Mouse (Mus musculus) midbrain, embryonic 10.5 days (tissue): ENCODE results near the gene Ankrd27. TPM values are rescaled to one million over a fixed set of nuclear protein-coding genes. Genes with fewer than 3 reads are reported as not detected.

Experiments
- DNase-seq: peaks from one replicate; pipeline ENCODE4 v3.0.0-alpha.2; 2017; ENCODE audit warnings: low spot score
- H3K27ac ChIP-seq: fragments of 300-500 bp; sonication (generic); replicated peaks from 2 replicates; pipeline ENCODE4 v1.5.1; 2016; ENCODE audit warnings: mild to moderate bottlenecking
- H3K27me3 ChIP-seq: fragments of 300-500 bp; sonication (generic); 2 replicates; pipeline ENCODE4 v1.6.1; 2016; ENCODE audit warnings: low read depth, mild to moderate bottlenecking; ENCODE audit not compliant: poor library complexity, severe bottlenecking
- H3K36me3 ChIP-seq: fragments of 300-500 bp; sonication (generic); 2 replicates; pipeline ENCODE4 v1.6.1; 2016; ENCODE audit warnings: mild to moderate bottlenecking, moderate library complexity
- H3K4me1 ChIP-seq: fragments of 300-500 bp; sonication (generic); 2 replicates; pipeline ENCODE4 v1.6.1; 2016
- H3K4me3 ChIP-seq: fragments of 300-500 bp; sonication (generic); 2 replicates; pipeline ENCODE4 v1.5.1; 2016; ENCODE audit warnings: mild to moderate bottlenecking, moderate library complexity
- H3K9me3 ChIP-seq: fragments of 300-500 bp; sonication (generic); replicated peaks from 2 replicates; pipeline ENCODE4 v1.6.1; 2016; ENCODE audit warnings: mild to moderate bottlenecking
- WGBS: fragments of 180-500 bp; shearing (Covaris S2); methylation state at CpG from one replicate; pipeline ENCODE4 v1.1.7; 2016; 5-methylcytosine and 5-hydroxymethylcytosine counted together
- polyA plus RNA-seq: library from polyadenylated mRNA; unstranded; fragments of >200 nt; fragmentation: Nextera tagmentation; extraction: Ambion mirVana; gene quantifications from 2 replicates; pipeline ENCODE4 v1.2.1, GENCODE M21; 2016

The Ankrd27 gene
- polyA plus RNA-seq, 1 experiment from 2014 or later: 39.2 TPM

DNA sequence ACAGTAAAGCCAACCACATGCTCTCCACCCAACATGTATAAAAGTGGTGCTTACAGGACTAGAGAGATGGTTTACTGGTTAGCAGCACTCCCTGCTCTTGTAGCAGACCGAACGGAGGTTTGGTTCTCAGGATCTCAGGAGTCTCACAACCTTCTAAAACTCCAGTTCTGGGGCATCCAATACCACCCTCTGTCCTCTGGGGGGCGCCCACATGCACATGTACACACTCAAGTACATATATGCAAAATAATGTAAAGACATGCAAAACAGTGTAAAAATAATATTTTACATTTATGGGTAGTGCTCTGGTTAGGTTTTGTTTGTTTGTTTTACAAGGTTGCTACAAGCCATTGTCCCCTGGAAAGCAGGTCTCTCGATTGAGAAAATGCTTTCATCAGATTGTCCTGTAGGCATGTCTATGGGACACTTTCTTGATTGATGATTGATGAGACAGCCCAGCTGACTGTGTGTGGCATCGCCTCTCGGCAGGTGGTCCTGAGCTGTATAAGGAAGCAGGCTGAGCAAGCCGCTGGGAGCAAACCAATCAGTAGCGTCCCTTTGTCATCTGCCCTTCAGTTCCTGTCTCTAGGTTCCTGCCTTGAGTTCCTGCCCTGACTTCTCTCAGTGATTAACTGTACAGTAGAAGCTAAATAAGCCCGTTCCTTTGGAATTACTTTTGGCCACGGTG is 65.7 kb downstream of the Ankrd27 start:
- 0 out of 2 replicates have a peak overlapping the region, but pooled peaks have one; percentile 2 for H3K27ac ChIP-seq
- DNase-seq: no peak
- H3K4me3 ChIP-seq: no peak overlapping the region
- peaks cover 6% of the 10 kb centered on the region; the same call in 1 of the 2 replicates for H3K4me1 ChIP-seq
- H3K27me3 ChIP-seq: no peaks in the 10 kb centered on the region
- H3K36me3 ChIP-seq: no peaks in the 10 kb centered on the region
- WGBS: 84% methylated on average over 10 of the region's 10 CpGs
- peaks cover 9% of the 10 kb centered on the region for H3K9me3 ChIP-seq

DNA sequence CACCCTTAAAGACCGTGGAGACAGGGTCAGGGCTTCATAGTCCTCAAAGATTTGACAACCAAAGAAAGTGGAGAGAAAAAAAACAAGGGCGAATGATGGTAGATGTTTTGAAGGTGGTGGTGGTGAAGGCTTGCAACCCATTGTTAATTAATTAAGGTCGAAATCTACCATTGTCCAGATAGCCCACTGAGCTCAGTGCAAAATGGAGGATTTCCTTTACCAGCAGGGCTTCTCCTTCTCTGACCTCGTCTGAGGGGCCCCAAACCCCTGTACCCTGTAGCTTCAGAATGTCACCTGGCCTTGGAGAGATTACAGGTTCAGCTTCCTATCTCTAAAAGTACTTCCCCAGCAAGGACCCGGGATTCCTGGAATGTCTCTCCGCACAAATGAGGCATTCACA is 71.8 kb downstream of the Ankrd27 start:
- WGBS: 46% methylated on average over 6 of the region's 6 CpGs

GRCm38 (mm10) chr7:35659173-35659572 is 73.1 kb downstream of the Ankrd27 start:
- 55% methylated on average over 3 of the region's 3 CpGs for WGBS
- DNase-seq: peak; percentile 43
- Histone ChIP-seq H3K27me3 (no peaks in the 10 kb centered on the region), H3K27ac (no peak overlapping the region), H3K36me3 (no peaks in the 10 kb centered on the region), H3K4me3 (no peak overlapping the region), H3K9me3 (peaks cover 7% of the 10 kb centered on the region; the same call in 1 of the 2 replicates), H3K4me1 (peaks cover 17% of the 10 kb centered on the region)

More for the DNA sequence above, 71.8 kb downstream of the Ankrd27 start:
- Histone ChIP-seq H3K4me3 (no peak overlapping the region), H3K9me3 (peaks cover 7% of the 10 kb centered on the region; the same call in 1 of the 2 replicates), H3K4me1 (peaks cover 8% of the 10 kb centered on the region), H3K27me3 (no peaks in the 10 kb centered on the region), H3K27ac (0 out of 2 replicates have a peak overlapping the region, but pooled peaks have one; percentile 9), H3K36me3 (no peaks in the 10 kb centered on the region)
- DNase-seq: no peak

- H3K36me3 ChIP-seq: no peaks in the 10 kb centered on the region
- peak overlapping the region; percentile 79 for H3K27ac ChIP-seq
- no peak overlapping the region for H3K4me3 ChIP-seq
- no peak for DNase-seq
- WGBS: 57% methylated on average over 16 of the region's 16 CpGs
- no peaks in the 10 kb centered on the region for H3K27me3 ChIP-seq
- peaks cover 7% of the 10 kb centered on the region; the same call in 1 of the 2 replicates for H3K9me3 ChIP-seq
- H3K4me1 ChIP-seq: peaks cover 42% of the 10 kb centered on the region
Observed at GRCm38 (mm10) chr7:35663790-35664376, 77.8 kb downstream of the Ankrd27 start.

DNA sequence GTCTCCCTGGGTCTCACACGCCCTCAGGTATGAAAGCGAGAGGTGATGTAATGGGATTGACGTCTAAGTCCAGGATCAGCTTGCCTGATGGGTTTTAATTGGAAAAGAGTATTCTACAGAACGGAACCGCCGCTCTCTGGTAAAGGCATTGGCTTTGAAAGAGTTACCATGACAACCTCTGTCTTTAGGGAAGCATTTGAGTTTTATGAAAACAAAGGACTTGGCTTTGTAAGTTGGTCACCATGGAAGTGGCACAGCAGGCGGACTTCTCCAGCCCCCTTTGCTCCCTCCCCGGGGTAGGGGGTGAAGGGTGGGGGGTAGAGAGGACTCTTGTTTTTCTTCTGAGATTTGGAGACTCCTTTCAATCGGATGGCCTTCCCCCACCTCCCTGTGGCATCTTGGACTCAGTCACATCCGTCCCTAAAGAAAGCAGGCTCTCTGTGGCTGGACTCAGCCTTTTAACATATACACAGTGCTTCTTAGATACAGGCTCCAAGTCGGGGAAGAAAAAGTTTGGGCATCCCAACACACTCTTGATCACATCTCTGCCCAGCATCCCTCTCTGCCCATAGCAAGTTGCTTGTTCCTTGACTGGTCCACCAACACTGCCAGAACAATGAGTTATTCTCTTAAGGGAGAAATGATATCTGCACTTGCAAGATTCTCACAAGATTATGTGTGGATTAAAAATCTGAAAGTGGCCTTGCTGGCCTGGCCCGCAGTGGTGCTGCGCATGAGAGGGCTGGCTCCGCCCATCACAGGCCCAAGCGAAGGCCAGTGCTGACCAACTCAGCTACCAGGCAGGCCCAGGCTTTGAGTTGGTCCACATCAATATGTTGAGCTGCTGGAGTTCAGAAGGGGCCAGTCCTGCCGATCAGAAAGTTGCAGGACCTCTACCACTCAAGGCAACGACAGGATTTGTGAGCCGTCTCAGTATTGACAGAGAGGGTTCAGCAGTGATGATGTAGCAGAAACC is 82.3 kb downstream of the Ankrd27 start:
- Histone ChIP-seq H3K4me1 (peaks cover 67% of the 10 kb centered on the region), H3K27me3 (peaks cover 6% of the 10 kb centered on the region; the same call in 1 of the 2 replicates), H3K9me3 (no peaks in the 10 kb centered on the region), H3K4me3 (peak overlapping the region; percentile 30), H3K27ac (peak overlapping the region; percentile 94), H3K36me3 (no peaks in the 10 kb centered on the region)
- peak; percentile 85 for DNase-seq
- 20% methylated on average over 18 of the region's 18 CpGs for WGBS

DNA sequence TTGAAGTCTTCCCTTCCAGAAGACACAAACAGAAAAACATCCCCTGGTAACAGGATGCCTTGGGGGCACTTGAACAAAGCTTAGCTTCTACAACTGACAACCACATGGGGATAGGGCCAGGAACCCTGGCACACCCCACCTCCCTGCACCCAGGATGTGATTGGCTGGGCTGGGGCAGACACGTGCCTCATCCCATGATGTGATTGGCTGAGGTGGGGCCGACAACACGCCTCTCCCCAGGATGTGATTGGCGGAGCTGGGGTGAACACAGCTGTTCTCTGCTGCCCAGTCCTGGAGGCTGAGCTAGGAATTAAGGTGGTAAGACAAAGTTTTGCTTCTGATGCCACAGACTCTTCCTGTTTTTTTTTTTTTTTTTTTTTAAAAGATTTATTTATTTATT is 92.9 kb downstream of the Ankrd27 start:
- Histone ChIP-seq H3K4me3 (no peak overlapping the region), H3K4me1 (peaks cover 7% of the 10 kb centered on the region), H3K27ac (no peak overlapping the region), H3K27me3 (no peaks in the 10 kb centered on the region), H3K36me3 (0 out of 2 replicates have a peak, but pooled peaks cover 3% of the 10 kb centered on the region), H3K9me3 (peaks cover 12% of the 10 kb centered on the region; the same call in 1 of the 2 replicates)
- DNase-seq: no peak
- 83% methylated on average over 4 of the region's 4 CpGs for WGBS

GRCm38 (mm10) chr7:35681559-35681958 is 95.5 kb downstream of the Ankrd27 start:
- WGBS: 74% methylated on average over 3 of the region's 3 CpGs
- 0 out of 2 replicates have a peak, but pooled peaks cover 3% of the 10 kb centered on the region for H3K36me3 ChIP-seq
- peaks cover 24% of the 10 kb centered on the region for H3K4me1 ChIP-seq
- H3K27me3 ChIP-seq: no peaks in the 10 kb centered on the region
- H3K9me3 ChIP-seq: peaks cover 12% of the 10 kb centered on the region; the same call in 1 of the 2 replicates
- DNase-seq: no peak
- no peak overlapping the region for H3K27ac ChIP-seq
- no peak overlapping the region for H3K4me3 ChIP-seq

GRCm38 (mm10) chr7:35683409-35684122 is 97.5 kb downstream of the Ankrd27 start:
- H3K27me3 ChIP-seq: no peaks in the 10 kb centered on the region
- 0 out of 2 replicates have a peak, but pooled peaks cover 3% of the 10 kb centered on the region for H3K36me3 ChIP-seq
- H3K4me3 ChIP-seq: no peak overlapping the region
- H3K27ac ChIP-seq: peak overlapping the region; percentile 42; the same call in 1 of the 2 replicates
- H3K4me1 ChIP-seq: peaks cover 44% of the 10 kb centered on the region
- 90% methylated on average over 6 of the region's 6 CpGs for WGBS
- no peaks in the 10 kb centered on the region for H3K9me3 ChIP-seq
- no peak for DNase-seq

DNA sequence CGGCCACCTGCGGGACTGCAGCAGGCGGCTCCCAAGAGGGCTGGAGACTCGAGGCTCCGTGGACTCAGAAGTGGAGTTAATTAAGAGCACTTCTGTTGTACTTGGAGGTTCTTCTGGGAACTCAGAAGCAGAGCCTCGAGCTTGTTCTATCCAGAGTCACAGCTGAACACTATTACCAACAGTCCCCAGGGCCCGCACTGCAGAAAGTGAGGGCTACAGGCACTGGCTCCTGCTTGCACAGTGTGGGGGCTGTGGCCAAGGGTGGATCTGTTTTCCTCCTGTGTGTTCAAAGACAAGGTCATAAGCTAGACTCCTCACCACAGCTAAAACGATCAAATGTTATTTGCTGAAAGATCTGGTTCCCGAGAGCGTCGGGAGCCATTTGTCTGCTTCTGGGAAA is 100.2 kb downstream of the Ankrd27 start:
- Histone ChIP-seq H3K27ac (peak overlapping the region; percentile 7; the same call in 1 of the 2 replicates), H3K4me1 (peaks cover 44% of the 10 kb centered on the region)

GRCm38 (mm10) chr7:35686756-35687155 is 100.7 kb downstream of the Ankrd27 start:
- peaks cover 32% of the 10 kb centered on the region for H3K36me3 ChIP-seq
- peaks cover 44% of the 10 kb centered on the region for H3K4me1 ChIP-seq
- no peaks in the 10 kb centered on the region for H3K9me3 ChIP-seq
- H3K4me3 ChIP-seq: 0 out of 2 replicates have a peak overlapping the region, but pooled peaks have one; percentile 19
- peak; percentile 66 for DNase-seq
- 30% methylated on average over 13 of the region's 13 CpGs for WGBS
- H3K27me3 ChIP-seq: no peaks in the 10 kb centered on the region
- H3K27ac ChIP-seq: peak overlapping the region; percentile 7; the same call in 1 of the 2 replicates

More for the DNA sequence above, 100.2 kb downstream of the Ankrd27 start:
- H3K9me3 ChIP-seq: no peaks in the 10 kb centered on the region
- peaks cover 27% of the 10 kb centered on the region for H3K36me3 ChIP-seq
- DNase-seq: no peak
- no peak overlapping the region for H3K4me3 ChIP-seq
- WGBS: 73% methylated on average over 11 of the region's 11 CpGs
- H3K27me3 ChIP-seq: no peaks in the 10 kb centered on the region

DNA sequence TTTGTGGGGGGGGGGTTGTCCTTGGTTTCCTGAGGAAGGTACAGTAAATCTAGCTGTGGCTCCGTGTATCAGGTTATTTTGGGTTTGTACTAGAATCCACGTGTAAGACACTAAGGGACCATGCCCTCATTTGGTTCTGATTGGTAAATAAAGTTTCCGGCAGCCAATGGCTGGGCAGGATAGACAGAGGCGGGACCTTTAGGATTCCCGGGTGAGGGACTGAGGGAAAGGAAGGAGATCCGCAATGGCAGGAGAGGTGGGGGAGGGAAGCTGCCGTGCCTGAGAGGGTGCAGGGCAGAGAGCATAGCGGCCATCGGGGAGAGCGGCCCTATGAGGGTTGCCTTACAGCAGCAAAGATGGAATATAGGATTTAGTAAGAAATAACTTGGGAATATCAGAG is 101.2 kb downstream of the Ankrd27 start:
- whole genome bisulfite sequencing: 26% methylated on average over 10 of the region's 10 CpGs
- DNase-seq: peak; percentile 47
- Histone ChIP-seq H3K9me3 (no peaks in the 10 kb centered on the region), H3K36me3 (peaks cover 37% of the 10 kb centered on the region), H3K27ac (0 out of 2 replicates have a peak overlapping the region, but pooled peaks have one; percentile 20), H3K4me1 (peaks cover 44% of the 10 kb centered on the region), H3K4me3 (0 out of 2 replicates have a peak overlapping the region, but pooled peaks have one; percentile 19), H3K27me3 (no peaks in the 10 kb centered on the region)
